Mouse (Mus musculus): Measurements from ENCODE around the gene Ccdc60. TPM values are rescaled to one million over a fixed set of nuclear protein-coding genes. Genes with fewer than 3 reads are reported as not detected.

Gene Ccdc60
- total RNA-seq, 2 experiments from 2014 or later = not detected

GRCm38 (mm10) chr5:116274365-116274764, 14.4 kb downstream of the Ccdc60 start:
- no peak for ATAC-seq (replicated peaks; ENCODE audit: low FRiP score, poor library complexity, severe bottlenecking)

GRCm38 (mm10) chr5:116271511-116272227, 17.1 kb downstream of the Ccdc60 start:
- no peak for ATAC-seq (replicated peaks; ENCODE audit: low FRiP score, poor library complexity, severe bottlenecking)

GRCm38 (mm10) chr5:116269212-116270145, 19.3 kb downstream of the Ccdc60 start:
- no peak for ATAC-seq (replicated peaks; ENCODE audit: low FRiP score, poor library complexity, severe bottlenecking)

DNA sequence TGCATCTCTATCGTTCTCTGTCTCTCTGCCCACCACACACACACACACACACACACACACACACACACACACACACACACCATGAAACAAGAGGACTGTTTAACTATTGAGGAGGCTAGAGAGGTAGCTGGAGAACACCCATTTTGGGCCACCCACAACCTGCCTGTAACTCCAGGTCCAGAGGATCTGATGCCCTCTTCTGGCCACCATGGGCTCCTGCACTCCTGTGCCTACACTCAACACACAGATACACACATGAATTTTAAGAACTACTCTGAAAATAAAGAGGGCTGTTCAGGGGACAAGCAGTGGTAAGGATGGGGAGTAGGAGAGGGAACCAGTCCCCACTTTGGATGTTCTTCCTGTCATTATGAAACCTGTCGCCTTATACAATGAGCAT, 26.1 kb downstream of the Ccdc60 start:
- ATAC-seq (replicated peaks; ENCODE audit: low FRiP score, poor library complexity, severe bottlenecking) = no peak

GRCm38 (mm10) chr5:116261944-116262343, 26.8 kb downstream of the Ccdc60 start:
- no peak for ATAC-seq (replicated peaks; ENCODE audit: low FRiP score, poor library complexity, severe bottlenecking)

GRCm38 (mm10) chr5:116260356-116260755, 28.4 kb downstream of the Ccdc60 start:
- no peak for ATAC-seq (replicated peaks; ENCODE audit: low FRiP score, poor library complexity, severe bottlenecking)

DNA sequence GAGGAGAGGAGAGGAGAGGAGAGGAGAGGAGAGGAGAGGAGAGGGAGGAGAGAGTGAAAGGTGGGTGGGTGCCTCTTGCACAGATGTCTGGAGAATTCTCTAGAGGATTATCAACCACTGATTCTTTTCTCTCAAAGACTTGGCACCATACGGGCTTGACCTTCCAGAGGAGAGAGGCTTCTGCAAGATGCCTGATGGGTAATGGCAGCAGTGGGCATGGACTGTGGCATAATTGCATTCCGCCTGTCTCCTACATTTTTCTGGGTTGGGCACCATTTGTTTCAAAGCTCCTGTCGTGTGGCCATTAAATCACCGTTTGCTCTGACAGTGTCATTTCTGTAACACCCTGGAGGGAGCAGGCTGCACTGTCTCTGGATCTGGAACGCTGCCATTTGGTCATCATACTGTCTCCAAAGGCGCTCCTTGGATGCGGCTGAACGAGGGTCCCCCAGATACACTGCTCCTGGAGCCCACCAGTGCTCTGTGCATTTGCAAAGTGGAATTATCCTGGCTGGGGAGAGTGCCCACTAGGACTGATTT, 30.4 kb downstream of the Ccdc60 start:
- ATAC-seq (replicated peaks; ENCODE audit: low FRiP score, poor library complexity, severe bottlenecking) = no peak

DNA sequence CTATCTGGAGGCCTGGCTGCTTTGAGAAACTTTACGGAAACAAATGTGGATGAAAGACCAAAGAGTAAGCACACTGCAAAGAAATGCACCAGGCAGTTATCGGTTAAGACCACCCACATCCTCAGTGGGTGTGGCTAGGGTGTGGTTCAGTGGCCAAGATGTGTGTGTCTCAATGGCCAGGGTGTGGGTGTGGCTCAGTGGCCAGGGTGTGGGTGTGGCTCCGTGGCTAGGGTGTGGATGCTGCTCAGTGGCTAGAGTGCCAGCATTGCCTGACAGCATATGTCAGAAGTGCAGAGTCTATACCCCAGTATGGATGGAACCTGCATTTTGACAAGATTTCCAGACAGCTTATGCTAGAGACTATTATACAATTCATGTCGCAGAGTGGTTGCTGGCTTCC, 34.9 kb downstream of the Ccdc60 start:
- ATAC-seq (replicated peaks; ENCODE audit: low FRiP score, poor library complexity, severe bottlenecking) = no peak

DNA sequence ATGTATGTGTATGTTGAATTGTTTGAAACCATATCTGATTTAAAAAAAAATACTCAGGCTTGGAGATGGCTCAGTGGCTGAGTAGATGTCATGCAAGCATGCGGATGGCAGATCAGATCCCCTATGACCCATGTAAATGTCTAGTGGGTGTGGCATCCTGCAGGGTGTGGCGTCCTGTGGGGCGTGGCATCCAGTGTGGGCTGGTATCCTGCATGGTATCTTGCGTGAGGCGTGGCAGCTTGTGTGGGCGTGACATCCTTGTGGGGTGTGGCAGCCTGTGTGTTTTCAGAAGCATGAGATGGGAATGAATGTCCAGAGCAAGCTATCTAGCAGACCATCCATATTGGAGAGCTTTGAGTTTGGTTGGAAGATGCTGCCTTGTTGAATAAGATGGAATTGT, 36.6 kb downstream of the Ccdc60 start:
- no peak for ATAC-seq (replicated peaks; ENCODE audit: low FRiP score, poor library complexity, severe bottlenecking)

- no peak for ATAC-seq (replicated peaks; ENCODE audit: low FRiP score, poor library complexity, severe bottlenecking)
Measured at GRCm38 (mm10) chr5:116246642-116247041, 42.1 kb downstream of the Ccdc60 start.

DNA sequence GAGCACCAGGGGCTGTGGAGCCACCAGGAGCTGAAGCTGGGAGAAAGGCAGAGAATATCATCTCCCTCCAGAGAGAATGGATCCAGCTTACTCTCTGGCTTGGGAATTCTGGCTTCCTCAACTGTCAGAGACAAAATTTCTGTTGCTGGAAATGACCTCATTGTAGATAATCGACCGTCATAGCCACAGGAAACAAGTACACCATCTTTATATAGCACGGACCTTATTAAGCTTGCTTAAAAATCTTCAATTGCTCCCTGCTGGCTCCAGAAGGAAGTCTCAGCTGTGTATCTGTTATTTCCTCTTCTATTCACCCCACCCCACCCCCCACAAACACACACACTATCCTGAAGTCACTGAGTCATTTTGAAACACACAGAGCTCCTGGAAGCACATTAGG, 44.3 kb downstream of the Ccdc60 start:
- no peak for ATAC-seq (replicated peaks; ENCODE audit: low FRiP score, poor library complexity, severe bottlenecking)

- no peak for ATAC-seq (replicated peaks; ENCODE audit: low FRiP score, poor library complexity, severe bottlenecking)
Measured at GRCm38 (mm10) chr5:116243622-116244021, 45.2 kb downstream of the Ccdc60 start.

- no peak for ATAC-seq (replicated peaks; ENCODE audit: low FRiP score, poor library complexity, severe bottlenecking)
Measured at GRCm38 (mm10) chr5:116231841-116232643, 56.7 kb downstream of the Ccdc60 start.

GRCm38 (mm10) chr5:116228414-116228813, 60.4 kb downstream of the Ccdc60 start:
- ATAC-seq (replicated peaks; ENCODE audit: low FRiP score, poor library complexity, severe bottlenecking) = no peak

DNA sequence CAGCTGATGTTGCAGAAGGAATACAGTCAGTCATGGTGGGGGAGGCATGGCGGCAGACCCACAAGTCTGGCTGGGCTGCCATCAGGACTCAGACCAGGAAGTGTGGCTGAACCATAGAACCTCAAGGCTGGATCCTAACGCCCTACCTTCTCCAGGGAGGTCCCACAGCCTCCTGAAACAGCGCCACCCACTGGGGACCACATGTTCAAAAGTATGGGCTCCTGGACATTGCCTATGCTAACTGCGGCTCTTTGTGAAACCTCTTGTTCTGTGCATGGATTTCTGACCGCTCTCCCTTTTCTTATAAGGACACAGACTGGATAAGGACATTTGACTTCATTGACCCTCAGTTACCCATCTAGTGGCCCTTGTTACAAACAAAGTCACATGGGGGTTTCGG, 64.8 kb downstream of the Ccdc60 start:
- no peak for ATAC-seq (replicated peaks; ENCODE audit: low FRiP score, poor library complexity, severe bottlenecking)

GRCm38 (mm10) chr5:116221916-116222315, 66.9 kb downstream of the Ccdc60 start:
- ATAC-seq (replicated peaks; ENCODE audit: low FRiP score, poor library complexity, severe bottlenecking) = no peak

DNA sequence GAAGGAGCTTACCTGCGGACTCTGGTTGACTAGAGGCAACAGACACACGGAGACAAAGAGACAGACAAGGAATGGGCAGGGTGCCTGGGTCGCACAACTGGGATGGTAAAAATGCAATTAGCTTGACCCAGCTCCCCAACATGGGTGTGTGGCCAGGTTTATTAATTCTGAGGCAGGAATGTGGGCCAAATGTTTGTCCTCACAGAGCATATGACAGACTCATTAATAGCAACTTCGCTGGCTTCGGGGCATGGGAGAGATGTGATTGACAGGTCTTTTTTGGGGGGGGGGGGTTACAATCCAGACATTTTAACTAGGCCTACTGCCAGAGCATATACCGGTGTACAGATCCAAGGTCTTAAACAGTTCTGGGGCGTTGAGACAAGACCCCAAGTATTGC, 69.5 kb downstream of the Ccdc60 start:
- ATAC-seq (replicated peaks; ENCODE audit: low FRiP score, poor library complexity, severe bottlenecking) = no peak

GRCm38 (mm10) chr5:116212706-116213105, 76.1 kb downstream of the Ccdc60 start:
- no peak for ATAC-seq (replicated peaks; ENCODE audit: low FRiP score, poor library complexity, severe bottlenecking)

GRCm38 (mm10) chr5:116209378-116210091, 79.2 kb downstream of the Ccdc60 start:
- ATAC-seq (replicated peaks; ENCODE audit: low FRiP score, poor library complexity, severe bottlenecking) = no peak
